ENCODE assay signal across 9 mouse cellular contexts in the genomic region with DNA sequence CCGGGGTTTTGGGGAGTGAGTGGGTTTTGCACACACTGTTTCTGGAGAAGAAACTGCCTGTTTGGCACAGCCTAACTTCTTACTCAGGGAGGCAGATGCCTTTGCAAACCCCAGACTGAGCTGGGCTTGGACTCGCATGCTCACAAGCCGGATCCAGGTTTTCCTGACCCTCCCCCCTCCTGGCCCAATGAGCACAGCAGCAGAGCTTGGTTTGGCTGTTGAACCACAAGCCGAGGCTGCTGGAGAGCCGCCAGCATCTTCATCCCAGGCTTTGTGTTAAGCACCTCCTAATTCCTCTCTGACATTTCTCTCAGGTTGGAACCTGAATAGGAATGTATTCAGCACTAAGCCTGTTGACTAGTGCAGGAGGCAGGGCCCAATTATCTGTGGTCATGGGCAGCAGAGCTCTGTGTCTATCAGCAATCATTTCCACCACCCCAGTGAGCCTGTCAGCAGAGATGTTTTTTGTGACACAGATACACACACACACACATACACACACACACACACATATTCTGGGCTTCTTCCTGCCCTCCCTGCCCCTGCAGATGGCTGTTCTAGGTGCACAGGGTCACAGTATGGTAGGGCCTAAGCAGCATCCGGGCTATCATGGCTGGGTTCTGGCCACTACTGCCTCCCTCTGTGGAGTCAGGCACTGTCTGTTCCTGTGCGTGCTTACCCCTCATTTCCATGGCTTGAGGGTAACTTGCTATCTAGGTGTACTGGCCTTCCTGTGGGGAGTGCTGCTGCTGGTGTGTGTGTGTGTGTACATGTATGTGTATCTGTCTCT.
DNase-seq lines count a peak whose midpoint lies in the region; ATAC-seq and TF ChIP-seq lines count a peak whose summit lies in the region.
"Had no signal": no experiment of that assay in that cellular context is flagged by ENCODE, and none has a peak within 500 bp of the region (broad histone marks: within the 10 kb centered on the region; RNA-seq: fewer than 3 reads in every experiment).

No protein-coding gene starts in this region.

- no peak for TF ChIP-seq EP300 in liver, postnatal 0 days (IDR thresholded peaks at IDR 0.05; ENCODE audit: low read depth)

- no peak for ATAC-seq in liver, postnatal 0 days
- ATAC-seq in embryonic facial prominence, embryonic 11.5 days (replicated peaks; ENCODE audit: insufficient number of reproducible peaks, low FRiP score, low TSS enrichment, low read depth) = peak; percentile 60

- H3K9me3 ChIP-seq in liver, postnatal 0 days (ENCODE audit: low read length) = no peaks in the 10 kb centered on the region
- no peaks in the 10 kb centered on the region for H3K9me3 ChIP-seq in embryonic facial prominence, embryonic 11.5 days (replicated peaks; ENCODE audit: control insufficient read depth, low read length)
- H3K9me3 ChIP-seq: liver, embryonic 13.5 days had no signal

- no peaks in the 10 kb centered on the region for H3K36me3 ChIP-seq in liver, postnatal 0 days (replicated peaks; ENCODE audit: insufficient read depth, low read length)
- no peaks in the 10 kb centered on the region for H3K36me3 ChIP-seq in embryonic facial prominence, embryonic 11.5 days (replicated peaks; ENCODE audit: control insufficient read depth, insufficient read depth, low read depth, low read length)
- H3K36me3 ChIP-seq: liver, embryonic 13.5 days had no signal

- peaks cover 11% of the 10 kb centered on the region for H3K27me3 ChIP-seq in liver, postnatal 0 days (ENCODE audit: insufficient read depth, low read length)
- H3K27me3 ChIP-seq in embryonic facial prominence, embryonic 11.5 days (ENCODE audit: control insufficient read depth, insufficient read depth, low read length) = no peaks in the 10 kb centered on the region
- H3K27me3 ChIP-seq: liver, embryonic 13.5 days had no signal

- no peak overlapping the region for H3K4me3 ChIP-seq in liver, postnatal 0 days (ENCODE audit: low read depth, low read length)
- H3K4me3 ChIP-seq in embryonic facial prominence, embryonic 11.5 days (ENCODE audit: low read depth, low read length) = no peak overlapping the region
- H3K4me3 ChIP-seq: liver, embryonic 13.5 days had no signal

- 59% methylated on average over 7 of the region's 7 CpGs for WGBS in liver, postnatal 0 days (ENCODE audit: insufficient replicate concordance)
- 54% methylated on average over 7 of the region's 7 CpGs for WGBS in embryonic facial prominence, embryonic 11.5 days

- no peaks in the 10 kb centered on the region for H3K4me1 ChIP-seq in liver, postnatal 0 days (ENCODE audit: insufficient read depth)
- H3K4me1 ChIP-seq in embryonic facial prominence, embryonic 11.5 days (ENCODE audit: control insufficient read depth, insufficient read depth, low read length) = no peaks in the 10 kb centered on the region
- H3K4me1 ChIP-seq: liver, embryonic 13.5 days had no signal

- no peak for TF ChIP-seq CTCF in liver, postnatal 0 days (IDR thresholded peaks at IDR 0.05; ENCODE audit: low read depth)

- DNase-seq in liver = peak; percentile 34
- no peak for DNase-seq in liver, postnatal 0 days
- peak; percentile 54 for DNase-seq in embryonic facial prominence, embryonic 11.5 days (ENCODE audit: low spot score)
- peak; percentile 6 for DNase-seq in heart, adult 8-10 months (ENCODE audit: low spot score)
- peak; percentile 77 to 90 for DNase-seq in kidney, postnatal 36 days
- peak; percentile 24 for DNase-seq in lung, postnatal 14 days
- peak; percentile 63 for DNase-seq in right cerebral cortex, postnatal 4 days
- no peak for DNase-seq in thymus, postnatal 14 days
- DNase-seq: liver, embryonic 13.5 days had no signal

- no peak overlapping the region for H3K4me2 ChIP-seq in liver, postnatal 0 days (ENCODE audit: low read depth, low read length)
- H3K4me2 ChIP-seq in embryonic facial prominence, embryonic 11.5 days (ENCODE audit: low read depth, low read length) = no peak overlapping the region
- H3K4me2 ChIP-seq: liver, embryonic 13.5 days had no signal

- H3K27ac ChIP-seq in liver, postnatal 0 days (ENCODE audit: low read depth) = no peak overlapping the region
- no peak overlapping the region for H3K27ac ChIP-seq in embryonic facial prominence, embryonic 11.5 days (replicated peaks; ENCODE audit: low read depth, low read length)
- H3K27ac ChIP-seq: liver, embryonic 13.5 days had no signal

- H3K9ac ChIP-seq in liver, postnatal 0 days (replicated peaks) = no peak overlapping the region
- no peak overlapping the region for H3K9ac ChIP-seq in embryonic facial prominence, embryonic 11.5 days (replicated peaks; ENCODE audit: low read length)
- H3K9ac ChIP-seq: liver, embryonic 13.5 days had no signal

Comparison
In these comparisons a context has a peak if more than half of its experiments do, and no peak if none do; other contexts are left out.
1. DNase-seq: peak in liver (single experiment), embryonic facial prominence, embryonic 11.5 days (single experiment), heart, adult 8-10 months (single experiment), kidney, postnatal 36 days (2 of 2), lung, postnatal 14 days (single experiment) and right cerebral cortex, postnatal 4 days (single experiment); none in liver, postnatal 0 days (single experiment) and thymus, postnatal 14 days (single experiment).